Mouse (Mus musculus) midbrain, embryonic 14.5 days (tissue): ENCODE data around the gene Olfr1369-ps1. TPM values are rescaled to one million over a fixed set of nuclear protein-coding genes. Genes with fewer than 3 reads are reported as not detected.

Experiments used
- ATAC-seq: fragments of 200-750 bp; cut with Nextera tagmentation; 2 replicates; pipeline ENCODE4 v1.8.0; 2017; ENCODE audit warnings: moderate number of reproducible peaks, moderate library complexity; ENCODE audit not compliant: low FRiP score, low TSS enrichment
- DNase-seq: peaks from one replicate; pipeline ENCODE4 v3.0.0-alpha.2; 2015
- H3K27ac ChIP-seq: fragments of 300-500 bp; sonication (generic); replicated peaks from 2 replicates; pipeline ENCODE4 v1.5.1; 2014; ENCODE audit warnings: mild to moderate bottlenecking, low read depth, low read length, moderate library complexity
- H3K27me3 ChIP-seq: fragments of 300-500 bp; sonication (generic); 2 replicates; pipeline ENCODE4 v1.6.1; 2014; ENCODE audit warnings: low read length, control low read depth, mixed read lengths; ENCODE audit not compliant: control insufficient read depth, insufficient read depth
- H3K36me3 ChIP-seq: fragments of 300-500 bp; sonication (generic); 2 replicates; pipeline ENCODE4 v1.6.1; 2014; ENCODE audit warnings: low read length, control low read depth; ENCODE audit not compliant: control insufficient read depth, insufficient read depth
- H3K4me1 ChIP-seq: fragments of 300-500 bp; sonication (generic); 2 replicates; pipeline ENCODE4 v1.6.1; 2014; ENCODE audit warnings: mild to moderate bottlenecking, antibody characterized with exemption, low read length, control low read depth; ENCODE audit not compliant: control insufficient read depth, insufficient read depth
- H3K4me2 ChIP-seq: fragments of 300-500 bp; sonication (generic); 2 replicates; pipeline ENCODE4 v1.6.1; 2014; ENCODE audit warnings: mild to moderate bottlenecking, low read length, moderate library complexity
- H3K4me3 ChIP-seq: fragments of 300-500 bp; sonication (generic); replicated peaks from 2 replicates; pipeline ENCODE4 v1.5.1; 2014; ENCODE audit warnings: low read depth, low read length
- H3K9ac ChIP-seq: fragments of 300-500 bp; sonication (generic); replicated peaks from 2 replicates; pipeline ENCODE4 v1.6.1; 2014; ENCODE audit warnings: mild to moderate bottlenecking, low read length, moderate library complexity
- H3K9me3 ChIP-seq: fragments of 300-500 bp; sonication (generic); 2 replicates; pipeline ENCODE4 v1.6.1; 2016; ENCODE audit warnings: low read length, control low read depth, mixed read lengths; ENCODE audit not compliant: control insufficient read depth
- WGBS: fragments of 180-500 bp; shearing (Covaris S2); extraction: QIAGEN DNeasy Blood & Tissue Kit; methylation state at CpG from one replicate; pipeline ENCODE4 v1.1.7; 2014; 5-methylcytosine and 5-hydroxymethylcytosine counted together
- polyA plus RNA-seq: library from polyadenylated mRNA; unstranded; fragments of >200 nt; fragmentation: Nextera tagmentation; extraction: Ambion mirVana; gene quantifications from 2 replicates; pipeline ENCODE4 v1.2.1, GENCODE M21; 2014

The Olfr1369-ps1 gene
- polyA plus RNA-seq, 1 experiment from 2014 or later, result not detected

- Histone ChIP-seq H3K4me1 (no peaks in the 10 kb centered on the region), H3K4me3 (no peak within 1 kb of the TSS), H3K36me3 (no peaks in the 10 kb centered on the region), H3K9ac (no peak within 1 kb of the TSS), H3K4me2 (no peak within 1 kb of the TSS), H3K27ac (no peak within 1 kb of the TSS), H3K27me3 (no peaks in the 10 kb centered on the region), H3K9me3 (no peaks in the 10 kb centered on the region)
- 77% methylated on average over 4 of the region's 4 CpGs for WGBS
- ATAC-seq, result no peak
- DNase-seq, result no peak
Observed at GRCm38 (mm10) chr13:21145767-21146166, 34.5 kb downstream of the Olfr1369-ps1 start, which contains the start of gene Olfr1368. TSS of gene Olfr1368 (minus strand) at chr13:21145867.

DNA sequence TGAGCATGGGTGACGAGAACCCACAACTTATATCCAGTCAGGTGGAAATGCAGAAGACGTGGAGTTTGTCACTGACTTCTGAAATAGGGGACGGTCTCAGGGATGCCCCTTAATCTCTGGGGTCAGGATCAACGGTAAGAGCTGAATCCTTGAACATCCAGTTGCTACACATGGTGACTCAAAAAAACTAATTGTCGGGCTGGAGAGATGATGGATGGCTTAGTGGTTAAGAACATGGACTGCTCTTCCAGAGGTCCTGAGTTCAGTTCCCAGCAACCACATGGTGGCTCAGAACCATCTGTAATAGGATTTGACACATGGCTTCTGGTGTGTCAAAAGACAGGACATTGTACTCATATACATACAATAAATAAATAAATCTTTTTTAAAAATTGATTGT, 44.6 kb downstream of the Olfr1369-ps1 start:
- DNase-seq (no peak), ATAC-seq (no peak)
- no peaks in the 10 kb centered on the region for H3K9me3 ChIP-seq
- H3K9ac ChIP-seq, result no peak overlapping the region
- H3K4me3 ChIP-seq, result no peak overlapping the region
- H3K27ac ChIP-seq, result no peak overlapping the region
- H3K27me3 ChIP-seq, result no peaks in the 10 kb centered on the region
- H3K4me2 ChIP-seq, result no peak overlapping the region
- peaks cover 7% of the 10 kb centered on the region; the same call in 1 of the 2 replicates for H3K4me1 ChIP-seq
- H3K36me3 ChIP-seq, result no peaks in the 10 kb centered on the region
- WGBS, result 86% methylated on average over 5 of the region's 5 CpGs

GRCm38 (mm10) chr13:21158071-21158470, 46.8 kb downstream of the Olfr1369-ps1 start:
- no peaks in the 10 kb centered on the region for H3K27me3 ChIP-seq
- DNase-seq, result peak; percentile 13
- no peak overlapping the region for H3K9ac ChIP-seq
- H3K27ac ChIP-seq, result no peak overlapping the region
- peaks cover 7% of the 10 kb centered on the region; the same call in 1 of the 2 replicates for H3K4me1 ChIP-seq
- H3K9me3 ChIP-seq, result no peaks in the 10 kb centered on the region
- no peaks in the 10 kb centered on the region for H3K36me3 ChIP-seq
- H3K4me2 ChIP-seq, result peak overlapping the region; percentile 95
- WGBS, result 8% methylated on average over 9 of the region's 9 CpGs
- H3K4me3 ChIP-seq, result peak overlapping the region; percentile 48; the same call in 1 of the 2 replicates
- no peak for ATAC-seq

- under 1% methylated on average over 19 of the region's 19 CpGs for WGBS
- Histone ChIP-seq H3K4me1 (peaks cover 7% of the 10 kb centered on the region; the same call in 1 of the 2 replicates), H3K4me3 (peak overlapping the region; percentile 48)
Observed at GRCm38 (mm10) chr13:21158785-21159474, 47.6 kb downstream of the Olfr1369-ps1 start.

GRCm38 (mm10) chr13:21159475-21159819, 48.2 kb downstream of the Olfr1369-ps1 start:
- peak overlapping the region; percentile 95 for H3K4me2 ChIP-seq
- ATAC-seq (no peak), DNase-seq (peak; percentile 67)
- H3K9ac ChIP-seq, result peak overlapping the region; percentile 59; the same call in 1 of the 2 replicates
- peaks cover 7% of the 10 kb centered on the region; the same call in 1 of the 2 replicates for H3K4me1 ChIP-seq
- peak overlapping the region; percentile 48 for H3K4me3 ChIP-seq
- no peaks in the 10 kb centered on the region for H3K36me3 ChIP-seq
- H3K9me3 ChIP-seq, result no peaks in the 10 kb centered on the region
- whole genome bisulfite sequencing, result under 1% methylated on average over 15 of the region's 15 CpGs
- H3K27me3 ChIP-seq, result no peaks in the 10 kb centered on the region
- no peak overlapping the region for H3K27ac ChIP-seq

More at GRCm38 (mm10) chr13:21158785-21159474, 47.6 kb downstream of the Olfr1369-ps1 start:
- Histone ChIP-seq H3K27me3 (no peaks in the 10 kb centered on the region), H3K9ac (peak overlapping the region; percentile 59; the same call in 1 of the 2 replicates), H3K4me2 (peak overlapping the region; percentile 95), H3K27ac (no peak overlapping the region), H3K36me3 (no peaks in the 10 kb centered on the region), H3K9me3 (no peaks in the 10 kb centered on the region)
- DNase-seq (peak; percentile 94), ATAC-seq (no peak)

GRCm38 (mm10) chr13:21160041-21160511, 48.8 kb downstream of the Olfr1369-ps1 start:
- H3K9me3 ChIP-seq, result no peaks in the 10 kb centered on the region
- H3K4me2 ChIP-seq, result peak overlapping the region; percentile 95
- peak; percentile 47 for DNase-seq
- peak; percentile 48; the same call in 1 of the 2 replicates for ATAC-seq
- H3K4me3 ChIP-seq, result peak overlapping the region; percentile 48
- no peaks in the 10 kb centered on the region for H3K27me3 ChIP-seq
- WGBS, result under 1% methylated on average over 16 of the region's 16 CpGs
- no peaks in the 10 kb centered on the region for H3K36me3 ChIP-seq
- peak overlapping the region; percentile 38; the same call in 1 of the 2 replicates for H3K9ac ChIP-seq
- no peak overlapping the region for H3K27ac ChIP-seq
- H3K4me1 ChIP-seq, result peaks cover 7% of the 10 kb centered on the region; the same call in 1 of the 2 replicates

DNA sequence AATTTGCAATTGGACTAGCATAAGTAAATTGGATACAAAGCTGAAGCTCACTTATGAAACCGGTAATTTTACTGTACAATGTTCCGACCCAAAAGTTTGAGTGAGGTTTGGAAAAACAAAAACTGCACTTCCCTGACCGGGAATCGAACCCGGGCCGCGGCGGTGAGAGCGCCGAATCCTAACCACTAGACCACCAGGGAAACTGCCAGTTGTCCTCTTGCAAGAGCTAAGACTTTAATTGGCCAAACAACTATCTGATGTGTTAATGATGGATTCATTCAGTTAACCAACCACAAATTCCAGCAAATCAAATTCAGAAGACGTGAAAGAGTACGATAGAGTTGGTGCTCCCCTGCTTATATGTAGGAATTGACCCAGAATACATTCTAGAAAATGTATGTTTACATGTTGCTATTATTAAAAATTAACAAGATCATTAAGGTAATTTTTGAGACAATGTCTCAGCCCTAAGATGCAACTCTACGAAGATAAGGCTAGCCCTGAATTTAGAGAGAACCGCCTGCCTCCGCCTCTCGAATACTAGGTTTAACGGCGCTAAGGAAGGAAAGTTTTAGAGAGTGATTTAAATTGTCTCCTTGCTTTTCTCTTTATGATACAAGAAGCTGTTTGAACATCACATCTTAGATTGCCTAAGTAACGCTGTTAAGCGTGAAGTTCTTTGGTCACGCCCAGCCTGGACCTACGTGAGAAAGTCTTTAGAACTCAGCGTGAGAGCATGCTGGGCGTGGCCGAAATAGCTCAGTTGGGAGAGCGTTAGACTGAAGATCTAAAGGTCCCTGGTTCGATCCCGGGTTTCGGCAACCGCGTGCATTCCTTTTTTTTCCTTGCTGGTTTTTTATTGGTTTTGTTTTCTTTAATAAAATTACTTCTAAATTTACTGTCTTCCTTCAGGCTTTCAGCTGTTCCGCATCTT, 49.6 kb downstream of the Olfr1369-ps1 start:
- WGBS, result under 1% methylated on average over 32 of the region's 32 CpGs
- H3K27me3 ChIP-seq, result peaks cover under 1% of the 10 kb centered on the region; the same call in 1 of the 2 replicates

DNA sequence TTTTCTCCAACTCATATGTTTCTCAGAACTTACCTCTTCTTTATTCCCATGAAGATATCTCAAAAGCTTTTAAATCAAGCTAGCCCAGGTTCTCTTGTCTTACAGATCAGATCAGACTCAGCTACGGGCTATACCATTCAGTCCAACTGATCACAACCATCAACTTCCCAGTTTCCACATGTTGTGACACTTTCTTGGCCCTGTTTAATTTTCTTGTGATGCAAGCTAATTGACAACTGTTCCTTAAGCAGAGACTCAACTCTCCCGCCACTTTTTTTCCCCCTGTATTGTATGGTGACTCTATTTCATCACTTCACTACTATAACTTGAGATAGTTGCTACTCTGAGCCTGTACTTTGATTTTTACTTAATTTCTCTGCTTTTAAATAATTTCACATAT, 50.3 kb downstream of the Olfr1369-ps1 start:
- peaks cover 4% of the 10 kb centered on the region; the same call in 1 of the 2 replicates for H3K27me3 ChIP-seq
- H3K4me2 ChIP-seq, result peak overlapping the region; percentile 95
- no peaks in the 10 kb centered on the region for H3K36me3 ChIP-seq
- ATAC-seq (peak; percentile 21; the same call in 1 of the 2 replicates), DNase-seq (no peak)
- no peak overlapping the region for H3K27ac ChIP-seq
- no peaks in the 10 kb centered on the region for H3K9me3 ChIP-seq
- WGBS, result 39% methylated on average over 2 of the region's 2 CpGs
- peaks cover 7% of the 10 kb centered on the region; the same call in 1 of the 2 replicates for H3K4me1 ChIP-seq
- H3K4me3 ChIP-seq, result peak overlapping the region; percentile 48
- no peak overlapping the region for H3K9ac ChIP-seq

More for the DNA sequence above, 49.6 kb downstream of the Olfr1369-ps1 start:
- peak overlapping the region; percentile 48 for H3K4me3 ChIP-seq
- H3K9ac ChIP-seq, result no peak overlapping the region; the same call in 1 of the 2 replicates
- no peaks in the 10 kb centered on the region for H3K36me3 ChIP-seq
- DNase-seq (peak; percentile 96), ATAC-seq (peak; percentile 90)
- H3K4me1 ChIP-seq, result peaks cover 7% of the 10 kb centered on the region; the same call in 1 of the 2 replicates
- no peak overlapping the region for H3K27ac ChIP-seq
- peak overlapping the region; percentile 95 for H3K4me2 ChIP-seq
- no peaks in the 10 kb centered on the region for H3K9me3 ChIP-seq
